9 mouse cellular contexts compared by ENCODE assay signal in genomic region chr1:75361750-75362149, GRCm38 (mm10). TPM values are rescaled to one million over a fixed set of nuclear protein-coding genes. Genes with fewer than 3 reads are reported as not detected.
DNase-seq lines count a peak whose midpoint lies in the region; ATAC-seq and TF ChIP-seq lines count a peak whose summit lies in the region.
"Had no signal": no experiment of that assay in that cellular context is flagged by ENCODE, and none has a peak within 500 bp of the region (broad histone marks: within the 10 kb centered on the region; RNA-seq: fewer than 3 reads in every experiment).

No protein-coding gene starts in this region.

- peak overlapping the region; percentile 22 to 30; a peak in 2 of 4 replicates for H3K4me3 ChIP-seq in MEL (ENCODE audit: control insufficient read depth in 1 of 2, insufficient read depth in 1 of 2, low read depth in 2 of 2, low read length in 2 of 2)
- H3K4me3 ChIP-seq in heart, postnatal 0 days (ENCODE audit: low read depth, low read length): peak overlapping the region; percentile 60

- peak overlapping the region; percentile 72 for H3K4me2 ChIP-seq in heart, postnatal 0 days (ENCODE audit: low read depth, low read length)

- TF ChIP-seq CTCF in MEL (IDR thresholded peaks at IDR 0.05 in 2 of 3, conservative IDR thresholded peaks at IDR 0.05 in 1 of 3; ENCODE audit: control insufficient read depth in 1 of 3, insufficient read depth in 1 of 3, low read depth in 2 of 3, low read length in 3 of 3, poor library complexity in 1 of 3, severe bottlenecking in 1 of 3): no peak
- no peak for TF ChIP-seq CTCF in heart, postnatal 0 days (IDR thresholded peaks at IDR 0.05; ENCODE audit: low read depth)

- H3K9me3 ChIP-seq in MEL (replicated peaks; ENCODE audit: insufficient read depth, low read length): no peaks in the 10 kb centered on the region
- H3K9me3 ChIP-seq in heart, postnatal 0 days (replicated peaks; ENCODE audit: control insufficient read depth, low read length): no peaks in the 10 kb centered on the region

- H3K36me3 ChIP-seq in MEL (ENCODE audit: control insufficient read depth in 1 of 2, insufficient read depth in 2 of 2, low read length in 2 of 2): peaks cover 0 to 3% of the 10 kb centered on the region in 2 experiments; a peak in 2 of 4 replicates
- peaks cover 44% of the 10 kb centered on the region for H3K36me3 ChIP-seq in heart, postnatal 0 days (replicated peaks; ENCODE audit: control insufficient read depth, insufficient read depth, low read length)

- peak overlapping the region; percentile 2; the same call in 1 of the 2 replicates for H3K9ac ChIP-seq in MEL (ENCODE audit: control insufficient read depth, low read depth, low read length, poor library complexity, severe bottlenecking)
- H3K9ac ChIP-seq in heart, postnatal 0 days (replicated peaks; ENCODE audit: low read depth, low read length): peak overlapping the region; percentile 64; the same call in 1 of the 2 replicates

- peak; percentile 50 for ATAC-seq in heart, postnatal 0 days (ENCODE audit: insufficient read depth, low read depth)
- ATAC-seq: Patski had no signal

- H3K79me2 ChIP-seq in MEL (ENCODE audit: control insufficient read depth, insufficient read depth, low read length, poor library complexity): no peaks in the 10 kb centered on the region

- peaks cover 0 to 12% of the 10 kb centered on the region in 2 experiments; a peak in 3 of 4 replicates for H3K4me1 ChIP-seq in MEL (ENCODE audit: control insufficient read depth in 1 of 2, insufficient read depth in 2 of 2, low read length in 2 of 2)
- peaks cover 38% of the 10 kb centered on the region for H3K4me1 ChIP-seq in heart, postnatal 0 days (ENCODE audit: control insufficient read depth, insufficient read depth)

- H3K27me3 ChIP-seq in MEL (ENCODE audit: control insufficient read depth in 1 of 2, insufficient read depth in 2 of 2, low read length in 2 of 2): no peaks in the 10 kb centered on the region
- no peaks in the 10 kb centered on the region for H3K27me3 ChIP-seq in heart, postnatal 0 days (ENCODE audit: control insufficient read depth, insufficient read depth, low read length)
- H3K27me3 ChIP-seq: Patski had no signal

- no peak overlapping the region for H3K27ac ChIP-seq in MEL (ENCODE audit: control insufficient read depth, low read depth, low read length)
- H3K27ac ChIP-seq in heart, postnatal 0 days (ENCODE audit: low read depth): peak overlapping the region; percentile 96

- TF ChIP-seq POLR2A in MEL (IDR thresholded peaks at IDR 0.05; ENCODE audit: control insufficient read depth in 1 of 2, insufficient read depth in 1 of 2, low read depth in 1 of 2, low read length in 2 of 2, poor library complexity in 1 of 2): peak in 1 of 2 experiments; percentile 63; a peak in 2 of 4 replicates

- 19% methylated on average over 4 of the region's 4 CpGs for WGBS in heart, postnatal 0 days

- peak; percentile 73 to 76 for DNase-seq in heart, adult 18-20 months
- DNase-seq in heart, postnatal 14 days: no peak
- DNase-seq in 3134 (ENCODE audit: extremely low read depth, insufficient read length, low spot score): peak; percentile 44
- DNase-seq in MEL (ENCODE audit: low read depth, low spot score): peak; percentile 85
- DNase-seq in heart, postnatal 0 days (ENCODE audit: low spot score): peak; percentile 78
- DNase-seq in urinary bladder, adult 2 months (ENCODE audit: low spot score): no peak
- no peak for DNase-seq in frontal cortex, postnatal 10 days (ENCODE audit: low spot score in 2 of 2)
- no peak for DNase-seq in spleen, postnatal 4 days (ENCODE audit: low spot score in 2 of 2)

- TF ChIP-seq EP300 in MEL (IDR thresholded peaks at IDR 0.05; ENCODE audit: low read depth in 1 of 2, low read length in 2 of 2): no peak
- 0 out of 2 replicates have a peak, but pooled peaks have one; percentile 28 for TF ChIP-seq EP300 in heart, postnatal 0 days (IDR thresholded peaks at IDR 0.05; ENCODE audit: low read depth)

- no peak for TF ChIP-seq RAD21 in MEL (IDR thresholded peaks at IDR 0.05; ENCODE audit: low read depth, low read length)

- intact Hi-C loops in heart, postnatal 14 days (cut with DNase I): loop anchor here (5.0 kb wide), 1 partner anchor 46 kb away; no protein-coding TSS in a partner anchor

TF ChIP-seq in MEL, 35 proteins besides CTCF, POLR2A, EP300 and RAD21:
- TF ChIP-seq POLR2AphosphoS2 (IDR thresholded peaks at IDR 0.05; ENCODE audit: low read length) (no peak), ELF1 (IDR thresholded peaks at IDR 0.05; ENCODE audit: low read depth, low read length) (peak; percentile 81), MAZ (IDR thresholded peaks at IDR 0.05; ENCODE audit: low read depth, low read length) (no peak), POLR2AphosphoS5 (IDR thresholded peaks at IDR 0.05; ENCODE audit: borderline replicate concordance, low read depth, low read length) (no peak), CHD2 (IDR thresholded peaks at IDR 0.05; ENCODE audit: low read length) (no peak), USF2 (IDR thresholded peaks at IDR 0.05; ENCODE audit: borderline replicate concordance in 1 of 2, insufficient read depth in 1 of 2, low read depth in 1 of 2, low read length in 2 of 2) (no peak), GABPA (IDR thresholded peaks at IDR 0.05; ENCODE audit: low read depth, low read length) (no peak), E2F4 (IDR thresholded peaks at IDR 0.05; ENCODE audit: borderline replicate concordance, low read depth, low read length) (no peak), ZMIZ1 (IDR thresholded peaks at IDR 0.05; ENCODE audit: low read depth, low read length) (no peak), MAFK (IDR thresholded peaks at IDR 0.05; ENCODE audit: borderline replicate concordance, low read depth, low read length) (no peak), NRF1 (IDR thresholded peaks at IDR 0.05; ENCODE audit: insufficient read depth, low read depth, low read length, poor library complexity, severe bottlenecking) (no peak), NELFE (IDR thresholded peaks at IDR 0.05; ENCODE audit: low read depth, low read length) (peak; percentile 51; the same call in 1 of the 2 replicates), JUND (IDR thresholded peaks at IDR 0.05; ENCODE audit: low read depth, low read length) (no peak), USF1 (IDR thresholded peaks at IDR 0.05; ENCODE audit: low read depth, low read length) (no peak), SMC3 (IDR thresholded peaks at IDR 0.05; ENCODE audit: low read depth, low read length) (no peak), ZKSCAN1 (IDR thresholded peaks at IDR 0.05; ENCODE audit: low read depth, low read length) (no peak; the same call in 1 of the 2 replicates), ZNF384 (IDR thresholded peaks at IDR 0.05; ENCODE audit: low read depth, low read length) (peak; percentile 98), CHD1 (IDR thresholded peaks at IDR 0.05; ENCODE audit: low read depth, low read length) (no peak), HCFC1 (IDR thresholded peaks at IDR 0.05; ENCODE audit: low read depth, low read length) (peak; percentile 52; the same call in 1 of the 2 replicates), MYC (IDR thresholded peaks at IDR 0.05; ENCODE audit: low read depth, low read length) (no peak), RCOR1 (IDR thresholded peaks at IDR 0.05; ENCODE audit: low read depth, low read length) (no peak), BHLHE40 (IDR thresholded peaks at IDR 0.05; ENCODE audit: borderline replicate concordance, low read depth, low read length) (no peak), TBP (IDR thresholded peaks at IDR 0.05; ENCODE audit: low read depth, low read length) (no peak)

RNA-seq across cellular contexts. Expression of gene Des, which starts 1.6 kb away (rescaled TPM):
- 1,000 to 10,000 TPM; 1,347 to 1,386 TPM for total RNA-seq in heart, adult 18-20 months (2021)
- 1,000 to 10,000 TPM; 1,039 to 1,057 TPM for total RNA-seq in heart, postnatal 14 days (2021)
- 4.6 and 7.2 TPM in 2 replicates for total RNA-seq in MEL (2012; rRNA removed)
- 1 to 10 TPM in 1 of 2 experiments, not detected in 1; 7.0 TPM for polyA plus RNA-seq in MEL (2012; ENCODE audit: insufficient read depth in 1 of 2, insufficient read length in 2 of 2, low read depth in 1 of 2, low replicate concordance in 2 of 2, missing spikeins in 1 of 2)
- total RNA-seq in heart, postnatal 0 days (2014; rRNA removed; ENCODE audit: low replicate concordance): 983 and 1,187 TPM in 2 replicates
- polyA plus RNA-seq in heart, postnatal 0 days (2015; fragmentation: Nextera tagmentation; extraction: Ambion mirVana): 601 and 639 TPM in 2 replicates
- polyA plus RNA-seq in urinary bladder, adult 2 months (2012; rRNA removed): 1,825 and 2,682 TPM in 2 replicates

RNA-seq across cellular contexts. Expression of gene Speg, which starts 13.3 kb away (rescaled TPM):
- 100 to 1,000 TPM; 115 TPM for total RNA-seq in heart, adult 18-20 months (2021)
- total RNA-seq in heart, postnatal 14 days (2021): 100 to 1,000 TPM; 125 to 126 TPM
- 1.7 and 1.8 TPM in 2 replicates for total RNA-seq in MEL (2012; rRNA removed)
- 1 to 10 TPM in 1 of 2 experiments, not detected in 1; 9.5 TPM for polyA plus RNA-seq in MEL (2012; ENCODE audit: insufficient read depth in 1 of 2, insufficient read length in 2 of 2, low read depth in 1 of 2, low replicate concordance in 2 of 2, missing spikeins in 1 of 2)
- total RNA-seq in heart, postnatal 0 days (2014; rRNA removed; ENCODE audit: low replicate concordance): 95.0 and 105 TPM in 2 replicates
- 26.8 and 30.2 TPM in 2 replicates for polyA plus RNA-seq in heart, postnatal 0 days (2015; fragmentation: Nextera tagmentation; extraction: Ambion mirVana)
- 91.1 and 102 TPM in 2 replicates for polyA plus RNA-seq in urinary bladder, adult 2 months (2012; rRNA removed)

RNA-seq across cellular contexts. Expression of gene Dnpep, which starts 44.0 kb away (rescaled TPM):
- 10 to 100 TPM; 80.9 to 88.3 TPM for total RNA-seq in heart, adult 18-20 months (2021)
- 10 to 100 TPM; 85.6 to 88.5 TPM for total RNA-seq in heart, postnatal 14 days (2021)
- 34.7 and 35.9 TPM in 2 replicates for total RNA-seq in MEL (2012; rRNA removed)
- polyA plus RNA-seq in MEL (2012; ENCODE audit: insufficient read depth in 1 of 2, insufficient read length in 2 of 2, low read depth in 1 of 2, low replicate concordance in 2 of 2, missing spikeins in 1 of 2): 10 to 100 TPM in 1 of 2 experiments, not detected in 1; 59.3 TPM
- 202 and 236 TPM in 2 replicates for total RNA-seq in heart, postnatal 0 days (2014; rRNA removed; ENCODE audit: low replicate concordance)
- 147 TPM in 2 replicates for polyA plus RNA-seq in heart, postnatal 0 days (2015; fragmentation: Nextera tagmentation; extraction: Ambion mirVana)
- 106 and 124 TPM in 2 replicates for polyA plus RNA-seq in urinary bladder, adult 2 months (2012; rRNA removed)

Comparison
In these comparisons a context has a peak if more than half of its experiments do, and no peak if none do; other contexts are left out.
1. DNase-seq: peak in heart, adult 18-20 months (2 of 2), 3134 (single experiment), MEL (single experiment) and heart, postnatal 0 days (single experiment); none in heart, postnatal 14 days (0 of 2), urinary bladder, adult 2 months (single experiment), frontal cortex, postnatal 10 days (0 of 2) and spleen, postnatal 4 days (0 of 2).
2. RNA of gene Des, which starts 1.6 kb away (total RNA-seq): 1,347 to 1,386 TPM in heart, adult 18-20 months, 983 to 1,187 TPM in heart, postnatal 0 days and 1,039 to 1,057 TPM in heart, postnatal 14 days; 4.6 to 7.2 TPM in MEL; every median in the first group is over 100 times any median in the second.
3. RNA of gene Speg, which starts 13.3 kb away (total RNA-seq): 125 to 126 TPM in heart, postnatal 14 days, 115 TPM in heart, adult 18-20 months and 95.0 to 105 TPM in heart, postnatal 0 days; 1.7 to 1.8 TPM in MEL; every median in the first group is over 10 times any median in the second.